Mouse (Mus musculus): ENCODE measurements around the gene 2700049A03Rik.

DNA sequence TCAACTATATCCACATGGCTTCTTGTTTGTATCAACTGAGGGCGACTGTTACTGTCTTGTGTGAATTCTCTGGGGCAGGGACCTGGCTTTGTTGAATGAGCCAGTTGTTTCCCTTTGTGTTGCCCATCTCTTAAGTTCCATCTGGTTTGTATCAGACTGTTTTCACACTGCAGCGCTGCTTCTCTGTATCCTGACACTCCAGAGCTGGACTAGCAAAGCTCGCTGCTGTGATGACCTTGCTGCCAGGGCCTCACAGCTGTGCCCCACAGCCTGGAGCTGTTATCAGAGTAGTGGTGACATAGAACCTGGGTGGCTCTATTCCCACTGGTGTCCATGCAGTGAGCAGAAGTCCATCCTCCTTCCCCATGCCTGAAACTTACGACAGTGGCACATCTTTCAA, 91.1 kb downstream of the 2700049A03Rik start:
- TF ChIP-seq EP300 (IDR thresholded peaks at IDR 0.05; ENCODE audit: low read depth) (no peak), CTCF (IDR thresholded peaks at IDR 0.05; ENCODE audit: low read depth) (no peak)
